ENCODE assay signal across 7 mouse cellular contexts in the genomic region with DNA sequence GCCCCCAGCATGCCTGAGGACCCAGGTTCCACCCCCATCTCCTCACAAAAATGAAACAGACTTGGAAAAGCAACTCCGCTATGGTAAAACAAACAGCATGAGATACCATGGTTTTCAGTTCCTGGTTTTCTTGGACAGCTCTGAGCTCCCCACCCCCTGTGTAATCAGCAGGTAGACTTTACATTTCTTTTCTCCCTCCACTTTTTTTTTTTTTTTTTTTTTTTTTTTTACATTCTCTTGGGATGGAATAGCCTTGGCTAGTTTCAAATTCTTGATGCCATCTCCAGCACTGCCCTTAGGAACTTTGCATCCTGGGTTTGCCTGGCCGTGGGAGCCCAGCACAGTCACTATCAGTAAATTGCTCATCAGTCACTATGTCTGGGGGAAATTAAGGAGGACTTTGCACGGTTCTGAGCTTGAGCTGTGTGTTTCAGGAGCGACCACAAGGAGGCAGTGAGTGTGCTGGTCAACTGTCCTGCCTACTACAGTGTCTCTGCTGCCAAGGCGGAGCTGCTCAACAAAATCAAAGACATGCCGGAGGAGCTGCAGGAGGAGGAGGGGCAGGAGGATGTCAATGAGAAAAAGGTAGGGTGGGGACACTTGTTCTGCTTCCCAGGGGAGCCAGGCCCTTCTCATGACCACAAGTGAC.
DNase-seq lines count a peak whose midpoint lies in the region; ATAC-seq and TF ChIP-seq lines count a peak whose summit lies in the region.

No protein-coding gene starts in this region.

- no peaks in the 10 kb centered on the region for H3K27me3 ChIP-seq in liver, adult 2 months (ENCODE audit: control insufficient read depth, insufficient read depth, low read length)
- H3K27me3 ChIP-seq in liver, embryonic 11.5 days (replicated peaks; ENCODE audit: control insufficient read depth, insufficient read depth, low read length), result no peaks in the 10 kb centered on the region
- H3K27me3 ChIP-seq in forebrain, postnatal 0 days (ENCODE audit: insufficient read depth, low read length), result no peaks in the 10 kb centered on the region
- no peaks in the 10 kb centered on the region for H3K27me3 ChIP-seq in lung, postnatal 0 days (replicated peaks; ENCODE audit: insufficient read depth, low read length)

- no peaks in the 10 kb centered on the region for H3K79me2 ChIP-seq in liver, adult 2 months (ENCODE audit: control insufficient read depth, insufficient read depth, low read length)

- no peak overlapping the region for H3K4me3 ChIP-seq in liver, adult 2 months (ENCODE audit: insufficient read depth, low read depth, low read length)
- H3K4me3 ChIP-seq in liver, embryonic 11.5 days (ENCODE audit: low read depth, low read length), result no peak overlapping the region
- H3K4me3 ChIP-seq in forebrain, postnatal 0 days (ENCODE audit: low read depth, low read length), result no peak overlapping the region
- H3K4me3 ChIP-seq in lung, postnatal 0 days (ENCODE audit: low read depth, low read length), result no peak overlapping the region

- no peak overlapping the region for H3K4me2 ChIP-seq in liver, embryonic 11.5 days
- H3K4me2 ChIP-seq in forebrain, postnatal 0 days (ENCODE audit: low read depth), result no peak overlapping the region
- no peak overlapping the region for H3K4me2 ChIP-seq in lung, postnatal 0 days (replicated peaks; ENCODE audit: low read depth, low read length)

- H3K9ac ChIP-seq in liver, adult 2 months (ENCODE audit: low read depth, low read length), result no peak overlapping the region
- no peak overlapping the region for H3K9ac ChIP-seq in liver, embryonic 11.5 days (ENCODE audit: low read depth, low read length)
- no peak overlapping the region for H3K9ac ChIP-seq in forebrain, postnatal 0 days
- H3K9ac ChIP-seq in lung, postnatal 0 days (replicated peaks; ENCODE audit: low read depth), result no peak overlapping the region

- TF ChIP-seq CTCF in liver, adult 2 months (IDR thresholded peaks at IDR 0.05; ENCODE audit: low read depth, low read length), result peak; percentile 59
- TF ChIP-seq CTCF in forebrain, postnatal 0 days (IDR thresholded peaks at IDR 0.05; ENCODE audit: low read depth), result peak; percentile 56
- TF ChIP-seq CTCF in lung, postnatal 0 days (IDR thresholded peaks at IDR 0.05), result peak; percentile 73

- no peak for TF ChIP-seq POLR2A in liver, adult 2 months (IDR thresholded peaks at IDR 0.05; ENCODE audit: extremely low read depth, insufficient read depth, low read length)

- H3K36me3 ChIP-seq in liver, adult 2 months (ENCODE audit: control insufficient read depth, insufficient read depth, low read length), result peaks cover 5% of the 10 kb centered on the region
- peaks cover 5% of the 10 kb centered on the region; the same call in 1 of the 2 replicates for H3K36me3 ChIP-seq in liver, embryonic 11.5 days (ENCODE audit: control insufficient read depth, insufficient read depth, low read length)
- no peaks in the 10 kb centered on the region; the same call in 1 of the 2 replicates for H3K36me3 ChIP-seq in forebrain, postnatal 0 days (ENCODE audit: insufficient read depth)
- H3K36me3 ChIP-seq in lung, postnatal 0 days (ENCODE audit: insufficient read depth, low read length), result peaks cover 20% of the 10 kb centered on the region; the same call in 1 of the 2 replicates

- no peaks in the 10 kb centered on the region for H3K4me1 ChIP-seq in liver, adult 2 months (ENCODE audit: control insufficient read depth, insufficient read depth, low read length)
- H3K4me1 ChIP-seq in liver, embryonic 11.5 days (replicated peaks; ENCODE audit: control insufficient read depth, insufficient read depth, low read length), result no peaks in the 10 kb centered on the region
- no peaks in the 10 kb centered on the region for H3K4me1 ChIP-seq in forebrain, postnatal 0 days (ENCODE audit: insufficient read depth)
- no peaks in the 10 kb centered on the region for H3K4me1 ChIP-seq in lung, postnatal 0 days (ENCODE audit: insufficient read depth, low read depth, low read length)

- peak; percentile 10 for DNase-seq in liver, adult 2 months (ENCODE audit: extremely low read depth, low read depth, low spot score)
- DNase-seq in liver, embryonic 11.5 days (ENCODE audit: low spot score), result no peak
- peak; percentile 36 for DNase-seq in cerebellum, adult 9-10 months
- no peak for DNase-seq in forebrain, postnatal 0 days
- DNase-seq in lung, postnatal 0 days (ENCODE audit: low spot score), result peak; percentile 64
- no peak for DNase-seq in spleen, postnatal 10 days (ENCODE audit: low spot score in 2 of 2)

- TF ChIP-seq EP300 in lung, postnatal 0 days (IDR thresholded peaks at IDR 0.05), result no peak

- no peaks in the 10 kb centered on the region for H3K9me3 ChIP-seq in liver, embryonic 11.5 days (ENCODE audit: control insufficient read depth, low read length)
- no peaks in the 10 kb centered on the region for H3K9me3 ChIP-seq in forebrain, postnatal 0 days (ENCODE audit: low read length)
- H3K9me3 ChIP-seq in lung, postnatal 0 days (ENCODE audit: low read length), result no peaks in the 10 kb centered on the region

- no peak overlapping the region for H3K27ac ChIP-seq in liver, adult 2 months (replicated peaks; ENCODE audit: insufficient read depth, low read depth, low read length)
- no peak overlapping the region for H3K27ac ChIP-seq in liver, embryonic 11.5 days (ENCODE audit: low read depth, low read length)
- no peak overlapping the region for H3K27ac ChIP-seq in forebrain, postnatal 0 days (ENCODE audit: low read depth, low read length)
- no peak overlapping the region for H3K27ac ChIP-seq in lung, postnatal 0 days (ENCODE audit: low read length)

- WGBS in liver, adult 2 months, result 64% methylated on average over 6 of the region's 6 CpGs
- 43% methylated on average over 6 of the region's 6 CpGs for WGBS in liver, embryonic 11.5 days
- WGBS in forebrain, postnatal 0 days, result 65% methylated on average over 6 of the region's 6 CpGs
- 38% methylated on average over 6 of the region's 6 CpGs for WGBS in lung, postnatal 0 days

- ATAC-seq in liver, embryonic 11.5 days (replicated peaks; ENCODE audit: low FRiP score), result no peak
- ATAC-seq in forebrain, postnatal 0 days, result no peak
- peak; percentile 58 for ATAC-seq in lung, postnatal 0 days
- no peak for ATAC-seq in erythroblast, adult 5-6 weeks (replicated peaks; ENCODE audit: low FRiP score, poor library complexity, severe bottlenecking)

Comparison
In these comparisons a context has a peak if more than half of its experiments do, and no peak if none do; other contexts are left out.
1. DNase-seq: peak in liver, adult 2 months (single experiment), cerebellum, adult 9-10 months (single experiment) and lung, postnatal 0 days (single experiment); none in liver, embryonic 11.5 days (single experiment), forebrain, postnatal 0 days (single experiment) and spleen, postnatal 10 days (0 of 2).
2. Peak in every context shown above with its lines, with median percentiles within 50 percentile points of each other: CTCF ChIP-seq.